Mouse (Mus musculus) yolk sac, embryonic 10.5 days (tissue): ENCODE results near the gene Tcp10b.
"Not testable (repeated sequence)": the region's sequence is repeated elsewhere in the genome, so short reads cannot be mapped to it uniquely, and the experiment has no call there.

Experiments
- DNase-seq: peaks from one replicate; pipeline ENCODE4 v3.0.0-alpha.2; 2017; ENCODE audit warnings: low spot score

Tcp10b gene

DNA sequence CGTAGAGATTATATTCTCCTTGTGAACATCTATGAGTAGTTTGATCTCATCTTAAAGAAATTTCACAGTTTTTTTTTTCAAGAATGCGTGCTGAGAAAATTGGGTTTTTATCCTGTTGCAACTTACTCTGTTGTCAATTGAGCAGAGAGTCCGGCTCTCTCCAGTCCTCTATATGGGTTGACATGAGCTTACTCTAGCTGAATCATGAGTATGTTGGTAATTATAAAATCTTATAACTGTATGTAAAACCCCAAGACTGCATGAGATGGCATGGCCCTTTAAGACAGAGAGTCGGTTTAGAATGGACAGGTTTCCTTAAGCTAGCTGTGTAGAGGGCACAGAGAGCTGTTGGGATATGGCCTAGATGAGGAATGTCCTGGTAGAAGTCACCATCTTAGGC is at the start of gene Tcp10b:
Gene Tcp10b, plus strand, starts transcription at position 301 of the 400 bp plus-strand sequence.
- DNase-seq = not testable (repeated sequence)

DNA sequence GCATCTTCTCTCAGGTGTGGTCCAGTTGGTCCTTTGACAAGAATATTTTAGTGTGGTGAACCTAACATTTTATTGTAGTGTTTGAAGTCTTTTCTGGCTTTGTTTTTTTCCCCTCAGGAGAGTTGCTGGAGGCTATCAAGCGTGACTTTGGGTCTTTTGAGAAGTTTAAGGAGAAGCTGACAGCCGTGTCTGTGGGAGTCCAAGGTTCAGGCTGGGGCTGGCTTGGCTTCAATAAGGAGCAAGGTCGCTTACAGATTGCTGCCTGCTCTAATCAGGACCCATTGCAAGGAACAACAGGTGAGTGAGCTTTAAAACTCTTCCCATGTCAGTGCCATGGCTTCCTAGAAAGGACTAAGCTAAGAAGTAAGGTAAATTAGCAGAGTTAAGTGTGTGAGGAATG is 47.6 kb upstream of the Tcp10b start:
- DNase-seq = no peak

DNA sequence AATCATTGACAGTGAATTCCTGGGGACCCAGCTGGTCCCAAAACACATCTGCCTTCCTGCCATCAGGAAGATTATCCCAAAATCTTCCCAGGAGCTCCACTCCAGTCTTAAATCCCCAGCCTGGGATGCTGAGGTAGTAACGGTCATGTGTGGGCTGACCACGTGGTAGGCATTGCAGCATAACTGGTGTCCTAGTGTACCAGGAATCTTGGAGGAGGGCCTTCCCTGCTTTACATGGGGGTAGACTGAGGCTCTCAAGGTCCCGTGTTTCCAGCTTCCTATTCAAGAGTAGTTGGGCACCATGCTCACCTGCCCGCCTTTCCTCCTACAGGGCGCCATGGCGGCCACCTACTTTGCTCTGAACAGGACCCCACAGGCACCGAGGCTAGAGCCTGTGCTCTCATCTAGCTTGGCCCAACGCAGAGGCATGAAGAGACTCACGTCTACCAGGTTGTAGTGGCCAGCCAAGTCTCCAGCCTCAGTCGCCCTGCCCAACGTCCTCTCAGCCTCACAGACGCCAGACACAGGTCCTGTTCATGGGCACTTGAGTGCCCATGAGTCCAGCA is 24.2 kb upstream of the Tcp10b start:
- not testable (repeated sequence) for DNase-seq

GRCm38 (mm10) chr17:13043846-13044673 is 16.8 kb upstream of the Tcp10b start:
- DNase-seq = peak; percentile 12

DNA sequence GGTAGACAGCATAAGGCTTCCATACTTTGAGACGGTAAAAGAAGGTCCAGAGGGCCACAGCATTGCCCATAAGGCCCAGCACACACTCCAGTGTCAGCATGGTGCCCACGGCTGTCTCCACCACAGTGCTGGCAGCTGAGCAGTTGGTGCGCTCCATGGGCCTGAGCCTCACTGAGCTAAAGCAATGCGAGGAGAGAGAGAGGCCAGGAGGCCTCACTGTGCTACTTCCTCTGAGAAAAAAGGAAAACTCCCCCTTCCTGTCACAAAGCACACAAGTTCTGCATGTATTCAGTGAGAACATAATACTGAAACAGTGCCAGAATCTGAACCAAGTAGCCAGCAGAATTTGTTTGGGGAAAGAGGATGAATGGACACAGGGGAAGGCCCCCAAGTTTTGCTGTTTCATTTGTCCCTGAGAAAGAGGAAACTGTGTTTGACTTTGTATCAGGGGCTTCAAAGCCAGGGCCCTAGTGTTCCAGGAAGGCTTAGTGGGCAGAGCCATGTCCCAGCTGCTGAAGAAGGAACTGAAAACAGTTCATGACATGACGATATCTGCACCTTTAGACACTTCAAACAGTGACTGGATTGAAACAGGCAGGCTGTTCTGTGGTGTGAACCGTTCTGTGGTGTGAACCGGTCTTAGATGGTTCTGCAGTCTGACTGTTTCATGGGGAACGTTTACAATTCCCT is 8.6 kb upstream of the Tcp10b start, which contains the start of gene Gpr31b:
Gene Gpr31b, minus strand, starts transcription at position 173 of the 690 bp plus-strand sequence.
- DNase-seq = not testable (repeated sequence)

DNA sequence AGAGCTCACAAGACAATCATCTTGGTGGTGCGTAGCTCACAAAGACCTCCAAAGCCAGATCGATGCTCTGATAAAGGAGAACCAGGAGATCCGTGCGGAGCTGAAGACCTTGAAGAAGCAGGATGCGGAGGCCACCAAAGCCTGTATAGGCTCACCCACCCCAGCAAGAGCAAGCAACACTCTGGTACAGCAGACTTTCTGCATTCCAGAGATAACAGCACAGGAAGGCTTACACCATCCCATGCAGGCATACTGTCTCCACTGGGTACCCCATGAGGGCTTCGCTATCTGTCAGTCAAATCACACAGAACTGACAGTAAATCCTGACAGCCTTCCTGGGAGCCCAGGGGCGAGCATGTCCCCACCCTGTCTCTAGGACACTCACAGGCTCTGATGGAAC is 2.0 kb downstream of the Tcp10b start:
- not testable (repeated sequence) for DNase-seq

GRCm38 (mm10) chr17:13067864-13068385 is 7.0 kb downstream of the Tcp10b start:
- not testable (repeated sequence) for DNase-seq

- DNase-seq = not testable (repeated sequence)
Observed at GRCm38 (mm10) chr17:13069227-13069626, 8.3 kb downstream of the Tcp10b start.

DNA sequence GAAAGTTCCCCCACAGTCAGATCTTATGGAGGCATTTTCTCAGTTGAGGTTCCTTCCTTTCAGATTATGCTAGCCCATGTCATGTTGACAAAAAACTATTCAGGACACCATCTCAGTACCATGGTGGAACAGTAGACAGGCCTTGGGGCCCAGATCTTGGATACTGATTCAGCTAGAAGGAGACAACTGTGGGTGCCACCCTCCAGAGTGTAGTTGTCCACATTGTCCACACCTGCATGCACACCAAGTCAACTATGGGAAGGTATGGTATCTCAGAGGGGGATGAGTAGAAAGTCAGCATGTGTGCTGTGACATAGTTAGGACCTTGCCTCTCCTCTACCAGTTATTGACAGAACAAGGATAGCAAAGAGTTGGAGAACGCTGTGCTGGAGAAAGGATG is 30.6 kb downstream of the Tcp10b start:
- DNase-seq = not testable (repeated sequence)

DNA sequence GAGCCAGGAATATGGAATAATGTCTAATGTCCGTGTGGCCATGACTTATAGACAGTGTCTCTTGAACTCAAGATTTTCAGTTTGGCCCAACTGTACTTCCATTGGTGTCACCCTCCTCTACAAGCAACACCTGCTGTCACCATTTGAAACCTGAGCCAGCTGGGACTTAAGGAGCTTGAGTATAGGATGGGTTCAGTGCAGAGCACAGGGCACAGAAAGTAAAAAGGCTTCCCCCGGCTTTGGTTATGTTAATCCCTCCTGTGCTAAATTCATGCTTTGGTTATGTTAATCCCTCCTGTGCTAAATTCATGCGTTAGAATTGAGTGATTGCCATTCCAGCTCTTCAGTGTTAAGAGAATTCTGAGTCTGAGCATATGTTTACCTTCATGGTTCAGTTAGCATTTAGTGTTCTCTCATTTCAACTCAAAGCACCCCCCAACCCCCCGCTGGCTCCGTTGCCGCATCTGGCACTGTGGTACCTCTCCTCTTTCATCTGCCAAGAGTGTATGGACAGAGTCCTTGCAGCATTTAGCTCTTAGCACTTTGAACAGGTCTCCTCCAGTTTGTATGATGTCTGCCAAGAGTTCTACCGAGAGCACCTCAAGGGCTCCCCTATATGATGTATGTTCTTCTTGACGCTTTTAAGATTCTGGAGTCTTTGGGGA is 31.3 kb downstream of the Tcp10b start:
- not testable (repeated sequence) for DNase-seq

GRCm38 (mm10) chr17:13092960-13093359 is 32.1 kb downstream of the Tcp10b start:
- not testable (repeated sequence) for DNase-seq

- not testable (repeated sequence) for DNase-seq
Observed at GRCm38 (mm10) chr17:13106563-13106962, 45.7 kb downstream of the Tcp10b start.

DNA sequence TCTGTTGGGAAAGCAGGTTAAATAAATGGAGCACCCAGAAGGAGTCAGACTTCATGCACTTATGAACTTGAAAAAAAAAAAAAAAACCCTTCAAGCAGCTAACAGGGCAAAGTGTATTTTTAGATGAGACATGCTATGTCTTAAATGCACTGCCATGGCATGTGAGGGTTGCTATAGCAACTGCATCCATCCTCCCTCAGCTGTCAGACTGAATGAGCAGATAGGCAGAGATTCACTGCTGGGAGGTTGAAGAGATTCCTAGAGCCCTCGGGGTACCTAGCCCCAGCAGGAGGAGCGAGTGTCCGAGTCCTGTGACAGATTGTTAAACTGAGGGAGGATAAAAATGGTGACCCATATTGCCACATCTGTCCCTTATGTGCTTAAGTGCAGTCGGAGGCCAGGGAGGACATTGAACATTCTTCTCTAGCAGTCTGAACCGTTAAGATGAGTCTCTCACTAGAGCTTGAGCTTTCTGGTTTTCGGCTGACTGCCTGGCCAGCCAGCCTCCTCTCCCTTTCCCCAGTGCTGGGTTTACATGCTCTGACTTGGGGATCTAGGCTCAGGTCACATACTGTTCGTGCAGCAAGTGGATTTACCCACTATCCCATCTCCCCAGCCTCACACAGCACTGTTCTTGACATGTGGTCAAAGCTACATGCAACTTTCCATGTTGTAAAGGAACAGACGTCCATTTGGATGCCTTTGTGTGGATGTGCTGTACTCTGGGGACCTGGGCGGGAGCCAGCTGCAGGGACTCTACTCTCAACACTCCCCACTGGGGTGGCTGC is 51.8 kb downstream of the Tcp10b start:
- not testable (repeated sequence) for DNase-seq

DNA sequence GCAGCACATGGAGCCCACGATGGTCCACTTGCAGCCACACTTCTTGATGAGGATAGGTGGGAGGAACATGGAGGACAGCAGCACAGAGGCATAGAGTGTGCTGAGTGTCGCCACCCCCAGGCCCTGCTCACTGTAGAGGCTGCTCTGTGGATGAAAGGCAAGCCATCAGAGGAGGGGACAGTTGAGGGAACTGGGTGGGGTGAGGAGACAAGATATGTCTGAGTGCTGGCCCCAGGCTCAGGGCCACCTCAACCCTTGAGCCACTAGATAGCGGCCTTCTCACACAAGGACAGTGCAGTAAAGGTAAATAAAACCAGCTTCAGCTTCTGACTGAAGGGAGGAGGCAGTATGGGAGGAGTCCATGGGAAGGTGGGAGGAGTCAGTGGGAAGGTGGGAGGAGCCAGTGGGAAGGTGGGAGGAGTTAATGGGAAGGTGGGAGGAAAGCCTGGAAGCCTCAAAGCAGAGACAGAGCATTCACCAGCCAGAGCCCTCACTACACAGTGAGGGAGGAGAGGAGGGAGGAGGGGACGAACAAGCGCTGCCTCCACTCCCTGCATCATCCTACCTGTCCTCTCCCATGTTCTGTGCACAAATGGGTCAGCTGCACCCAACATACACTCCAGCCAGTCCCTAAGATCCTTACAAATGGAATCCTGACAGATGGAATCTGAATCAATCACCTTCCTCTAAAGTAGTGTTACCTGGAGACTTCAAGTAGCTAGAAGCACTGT is 62.6 kb downstream of the Tcp10b start:
- not testable (repeated sequence) for DNase-seq

GRCm38 (mm10) chr17:13124241-13124640 is 63.3 kb downstream of the Tcp10b start:
- DNase-seq = not testable (repeated sequence)

GRCm38 (mm10) chr17:13129324-13129723 is 68.4 kb downstream of the Tcp10b start:
- not testable (repeated sequence) for DNase-seq

- not testable (repeated sequence) for DNase-seq
Observed at GRCm38 (mm10) chr17:13129737-13130465, 69.0 kb downstream of the Tcp10b start.

GRCm38 (mm10) chr17:13131710-13132109 is 70.8 kb downstream of the Tcp10b start, which contains the start of gene Unc93a:
TSS of gene Unc93a (minus strand) at chr17:13131810.
- not testable (repeated sequence) for DNase-seq
